In genomic region chr16:43572171-43572570, GRCm38 (mm10) we compare ENCODE assay signal across 19 mouse cellular contexts.
DNase-seq lines count a peak whose midpoint lies in the region; ATAC-seq and TF ChIP-seq lines count a peak whose summit lies in the region.
"Had no signal": no experiment of that assay in that cellular context is flagged by ENCODE, and none has a peak within 500 bp of the region (broad histone marks: within the 10 kb centered on the region; RNA-seq: fewer than 3 reads in every experiment).

No protein-coding gene starts in this region.

- no peak for ATAC-seq in heart, postnatal 0 days (ENCODE audit: insufficient read depth, low read depth)
- no peak for ATAC-seq in midbrain, embryonic 13.5 days
- ATAC-seq: activated CD4-positive, CD25-positive, alpha-beta regulatory T cell, adult 4 months; intestine, embryonic 16.5 days; Patski had no signal

- no peak overlapping the region for H3K4me3 ChIP-seq in gastrocnemius, adult 2 months
- H3K4me3 ChIP-seq in heart, postnatal 0 days (ENCODE audit: low read depth, low read length): no peak overlapping the region
- H3K4me3 ChIP-seq in midbrain, embryonic 13.5 days (replicated peaks): no peak overlapping the region
- H3K4me3 ChIP-seq in midbrain, embryonic 10.5 days: no peak overlapping the region
- no peak overlapping the region for H3K4me3 ChIP-seq in olfactory bulb, adult 2 months (ENCODE audit: insufficient read depth, low read depth, low read length)
- H3K4me3 ChIP-seq: hindbrain, embryonic 15.5 days had no signal

- TF ChIP-seq POLR2A in olfactory bulb, adult 2 months (IDR thresholded peaks at IDR 0.05; ENCODE audit: insufficient read depth, low read depth, low read length): no peak

- H3K27ac ChIP-seq in gastrocnemius, adult 2 months: peak overlapping the region; percentile 86
- peak overlapping the region; percentile 62 for H3K27ac ChIP-seq in heart, postnatal 0 days (ENCODE audit: low read depth)
- H3K27ac ChIP-seq in midbrain, embryonic 13.5 days: peak overlapping the region; percentile 79; the same call in 1 of the 2 replicates
- no peak overlapping the region for H3K27ac ChIP-seq in midbrain, embryonic 10.5 days (replicated peaks)
- peak overlapping the region; percentile 73; the same call in 1 of the 2 replicates for H3K27ac ChIP-seq in olfactory bulb, adult 2 months (ENCODE audit: insufficient read depth, low read depth, low read length)
- H3K27ac ChIP-seq: hindbrain, embryonic 15.5 days had no signal

- peaks cover 12% of the 10 kb centered on the region; the same call in 1 of the 2 replicates for H3K36me3 ChIP-seq in heart, postnatal 0 days (replicated peaks; ENCODE audit: control insufficient read depth, insufficient read depth, low read length)
- peaks cover 25% of the 10 kb centered on the region for H3K36me3 ChIP-seq in midbrain, embryonic 13.5 days
- peaks cover 20% of the 10 kb centered on the region; the same call in 1 of the 2 replicates for H3K36me3 ChIP-seq in midbrain, embryonic 10.5 days
- H3K36me3 ChIP-seq: hindbrain, embryonic 15.5 days had no signal

- no peak overlapping the region for H3K4me2 ChIP-seq in heart, postnatal 0 days (ENCODE audit: low read depth, low read length)
- H3K4me2 ChIP-seq in midbrain, embryonic 13.5 days (replicated peaks): no peak overlapping the region
- H3K4me2 ChIP-seq: hindbrain, embryonic 15.5 days had no signal

- H3K27me3 ChIP-seq in heart, postnatal 0 days (ENCODE audit: control insufficient read depth, insufficient read depth, low read length): no peaks in the 10 kb centered on the region
- H3K27me3 ChIP-seq in midbrain, embryonic 13.5 days: no peaks in the 10 kb centered on the region
- H3K27me3 ChIP-seq in midbrain, embryonic 10.5 days (ENCODE audit: low read depth, poor library complexity, severe bottlenecking): no peaks in the 10 kb centered on the region
- H3K27me3 ChIP-seq: hindbrain, embryonic 15.5 days; Patski had no signal

- intact Hi-C loops in gastrocnemius, adult 2 months (cut with DNase I): loop anchor here (5.0 kb wide), 3 partner anchors 65 to 210 kb away; no protein-coding TSS in a partner anchor
- intact Hi-C loops in heart, postnatal 25 days (cut with DNase I): loop anchor here (5.0 to 10.0 kb wide), 3 partner anchors 70 to 657 kb away; no protein-coding TSS in a partner anchor

- peaks cover 21% of the 10 kb centered on the region for H3K4me1 ChIP-seq in heart, postnatal 0 days (ENCODE audit: control insufficient read depth, insufficient read depth)
- H3K4me1 ChIP-seq in midbrain, embryonic 13.5 days (replicated peaks): peaks cover 46% of the 10 kb centered on the region
- peaks cover 45% of the 10 kb centered on the region for H3K4me1 ChIP-seq in midbrain, embryonic 10.5 days
- H3K4me1 ChIP-seq in olfactory bulb, adult 2 months (ENCODE audit: control insufficient read depth, insufficient read depth, low read length): peaks cover 18% of the 10 kb centered on the region

- TF ChIP-seq CTCF in gastrocnemius, adult 2 months (IDR thresholded peaks at IDR 0.05): no peak
- no peak for TF ChIP-seq CTCF in heart, postnatal 0 days (IDR thresholded peaks at IDR 0.05; ENCODE audit: low read depth)
- no peak for TF ChIP-seq CTCF in olfactory bulb, adult 2 months (IDR thresholded peaks at IDR 0.05; ENCODE audit: insufficient read depth, low read depth, low read length)

- DNase-seq in gastrocnemius, adult 2 months: no peak
- DNase-seq in gastrocnemius, adult 18-20 months (ENCODE audit: low spot score): no peak
- DNase-seq in heart, postnatal 0 days (ENCODE audit: low spot score): no peak
- no peak for DNase-seq in heart, postnatal 25 days (ENCODE audit: low spot score)
- DNase-seq in midbrain, embryonic 10.5 days (ENCODE audit: low spot score): no peak
- DNase-seq: adrenal gland, postnatal 14 days; cerebellum, adult 11-12 months; cerebellum, postnatal 25 days; kidney, postnatal 36 days; liver; lung, adult 18-20 months; spleen, adult 18-20 months; thymus, adult 2 months had no signal

- H3K9me3 ChIP-seq in heart, postnatal 0 days (replicated peaks; ENCODE audit: control insufficient read depth, low read length): no peaks in the 10 kb centered on the region
- no peaks in the 10 kb centered on the region for H3K9me3 ChIP-seq in midbrain, embryonic 13.5 days
- no peaks in the 10 kb centered on the region for H3K9me3 ChIP-seq in midbrain, embryonic 10.5 days (replicated peaks)
- H3K9me3 ChIP-seq: hindbrain, embryonic 15.5 days had no signal

- no peak overlapping the region for H3K9ac ChIP-seq in heart, postnatal 0 days (replicated peaks; ENCODE audit: low read depth, low read length)
- no peak overlapping the region for H3K9ac ChIP-seq in midbrain, embryonic 13.5 days (replicated peaks)
- H3K9ac ChIP-seq: hindbrain, embryonic 15.5 days had no signal

- no peak for TF ChIP-seq EP300 in heart, postnatal 0 days (IDR thresholded peaks at IDR 0.05; ENCODE audit: low read depth)

- WGBS in heart, postnatal 0 days: 65% methylated on average over 5 of the region's 5 CpGs
- WGBS in midbrain, embryonic 13.5 days: 92% methylated on average over 5 of the region's 5 CpGs
- WGBS in midbrain, embryonic 10.5 days: 92% methylated on average over 5 of the region's 5 CpGs
- 77% methylated on average over 5 of the region's 5 CpGs for WGBS in olfactory bulb, adult 2 months
